Mouse (Mus musculus): ENCODE measurements around the gene Btbd35f10. TPM values are rescaled to one million over a fixed set of nuclear protein-coding genes. Genes with fewer than 3 reads are reported as not detected.

Gene Btbd35f10
- total RNA-seq (2023) = not detected

DNA sequence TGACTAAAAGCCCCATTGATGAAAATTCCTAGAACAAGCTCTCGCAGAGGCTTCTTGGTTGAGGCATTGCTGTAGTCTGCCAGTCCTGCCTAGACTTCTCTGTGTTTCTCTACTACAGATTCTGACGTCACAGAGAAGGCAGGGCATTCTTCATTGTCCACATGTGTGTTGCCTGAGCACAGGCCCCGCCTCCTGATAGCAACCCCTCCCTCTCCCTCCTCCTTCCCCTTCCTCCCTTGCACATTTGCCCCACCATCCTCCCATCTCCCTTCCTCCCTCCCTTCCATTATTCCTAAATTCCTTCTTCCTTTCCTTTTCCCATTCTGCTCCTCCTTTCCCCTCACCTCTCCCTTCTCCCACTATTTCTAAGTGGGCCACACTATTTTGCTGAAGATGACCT is at the start of gene Btbd35f10:
TSS of gene Btbd35f10 (minus strand) at position 101 of the 400 bp plus-strand sequence.

Other genes with a start within 250 kb of the Btbd35f10 start
- gene Btbd35f18, start 52.7 kb downstream of the Btbd35f10 start, total RNA-seq (2023) = not detected
- gene Btbd35f16, start 204.1 kb upstream of the Btbd35f10 start, total RNA-seq (2023) = not detected